Mouse (Mus musculus) olfactory bulb, adult 2 months (tissue): ENCODE measurements around the gene Ano5. TPM values are rescaled to one million over a fixed set of nuclear protein-coding genes. Genes with fewer than 3 reads are reported as not detected.

ENCODE experiments used
- H3K27ac ChIP-seq: fragments of 200-500 bp; 2 replicates; pipeline ENCODE4 v1.5.1; 2012; ENCODE audit warnings: low read depth, low read length; ENCODE audit not compliant: insufficient read depth
- H3K4me1 ChIP-seq: fragments of 200-500 bp; 2 replicates; pipeline ENCODE4 v1.6.1; 2012; ENCODE audit warnings: low read length; ENCODE audit not compliant: control insufficient read depth, insufficient read depth
- H3K4me3 ChIP-seq: fragments of 200-500 bp; 2 replicates; pipeline ENCODE4 v1.5.1; 2012; ENCODE audit warnings: mild to moderate bottlenecking, low read depth, low read length, moderate library complexity; ENCODE audit not compliant: insufficient read depth
- CTCF ChIP-seq: fragments of 200-500 bp; IDR thresholded peaks from 2 replicates; pipeline ENCODE4 v1.5.1; 2012; ENCODE audit warnings: low read depth, mild to moderate bottlenecking, low read length, moderate library complexity; ENCODE audit not compliant: insufficient read depth
- POLR2A ChIP-seq: fragments of 200-500 bp; IDR thresholded peaks from 2 replicates; pipeline ENCODE4 v1.6.1; 2012; ENCODE audit warnings: mild to moderate bottlenecking, low read depth, low read length, moderate library complexity; ENCODE audit not compliant: insufficient read depth
- WGBS: fragments of 180-500 bp; shearing (Covaris S2); methylation state at CpG from one replicate; pipeline ENCODE4 v1.1.7; 2018; 5-methylcytosine and 5-hydroxymethylcytosine counted together
- polyA plus RNA-seq: library from polyadenylated mRNA; stranded (reverse); fragments of >200 nt; gene quantifications from 2 replicates; pipeline ENCODE4 v1.2.4, GENCODE M21; 2012; ENCODE audit warnings: low replicate concordance; ENCODE audit not compliant: missing spikeins, insufficient read depth, insufficient read length

The Ano5 gene
- polyA plus RNA-seq, 1 experiment = not detected

DNA sequence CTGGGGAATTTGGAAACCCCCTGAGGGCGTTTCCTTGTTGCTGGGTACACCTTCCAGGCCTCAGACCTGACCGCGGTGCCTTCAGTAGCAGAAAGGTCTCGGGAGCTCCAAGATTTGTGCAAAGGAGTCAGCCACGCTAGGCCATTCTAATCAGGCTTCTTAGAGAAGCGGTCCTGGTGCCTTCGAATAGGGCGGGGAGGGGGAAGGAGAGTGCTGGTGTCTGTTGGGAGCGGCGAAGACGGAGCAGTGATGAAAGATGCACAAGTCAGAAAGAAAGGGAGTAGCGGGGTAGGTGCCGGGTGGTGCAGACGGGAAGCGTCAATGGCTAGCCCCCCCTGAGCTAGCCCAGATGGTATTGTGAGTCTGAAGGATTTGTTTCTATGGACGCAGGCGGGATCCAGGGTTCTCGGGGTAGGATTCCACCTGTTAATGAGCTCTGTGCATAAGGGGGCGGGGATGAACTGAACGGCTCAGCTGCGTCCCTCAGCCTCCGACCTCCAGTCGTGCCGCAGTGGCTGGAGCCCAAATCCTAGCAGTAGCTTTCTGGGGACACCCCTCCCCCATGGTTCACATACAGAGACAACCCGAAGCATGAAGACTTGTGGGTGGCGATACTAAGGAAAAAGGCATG lies 116.3 kb downstream of the Ano5 start:
- no peak for TF ChIP-seq POLR2A
- no peak for TF ChIP-seq CTCF
- Histone ChIP-seq H3K4me3 (no peak overlapping the region), H3K27ac (no peak overlapping the region), H3K4me1 (no peaks in the 10 kb centered on the region)
- 3% methylated on average over 26 of the region's 26 CpGs for WGBS

GRCm38 (mm10) chr7:51627666-51628065 lies 116.8 kb downstream of the Ano5 start:
- Histone ChIP-seq H3K4me1 (no peaks in the 10 kb centered on the region), H3K4me3 (no peak overlapping the region), H3K27ac (no peak overlapping the region)
- WGBS = 4% methylated on average over 9 of the region's 9 CpGs
- TF ChIP-seq POLR2A (no peak), CTCF (no peak)

GRCm38 (mm10) chr7:51628349-51628748 lies 117.5 kb downstream of the Ano5 start:
- no peak for TF ChIP-seq CTCF
- TF ChIP-seq POLR2A = no peak
- Histone ChIP-seq H3K4me3 (no peak overlapping the region), H3K4me1 (no peaks in the 10 kb centered on the region), H3K27ac (no peak overlapping the region)
- WGBS = 8% methylated on average over 9 of the region's 9 CpGs

DNA sequence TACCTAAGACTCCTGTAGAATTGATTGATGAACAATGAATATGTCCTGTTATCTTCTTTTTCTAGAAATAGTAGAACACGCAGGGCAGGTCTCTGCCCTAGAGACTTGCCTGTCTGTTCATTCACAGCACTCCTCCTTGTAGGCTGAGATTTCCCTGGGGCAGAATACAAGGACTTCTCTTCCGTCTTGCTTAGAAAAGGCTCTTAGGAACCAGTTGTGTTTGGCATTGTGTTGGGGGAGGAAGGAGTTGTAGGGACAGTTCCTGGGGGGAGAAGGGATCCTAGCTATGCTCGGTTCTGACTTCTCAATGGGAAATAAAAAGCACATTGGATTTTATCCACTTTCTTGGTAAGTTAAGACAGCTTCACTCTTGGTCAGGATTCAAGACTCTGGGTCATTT lies 118.4 kb downstream of the Ano5 start:
- WGBS = 9% methylated on average over 3 of the region's 3 CpGs
- Histone ChIP-seq H3K4me1 (no peaks in the 10 kb centered on the region), H3K27ac (no peak overlapping the region), H3K4me3 (no peak overlapping the region)
- no peak for TF ChIP-seq CTCF
- TF ChIP-seq POLR2A = no peak

GRCm38 (mm10) chr7:51631171-51631570 lies 120.3 kb downstream of the Ano5 start:
- Histone ChIP-seq H3K4me1 (no peaks in the 10 kb centered on the region), H3K27ac (no peak overlapping the region), H3K4me3 (no peak overlapping the region)
- TF ChIP-seq POLR2A (no peak), CTCF (no peak)
- 74% methylated on average over 3 of the region's 3 CpGs for WGBS

DNA sequence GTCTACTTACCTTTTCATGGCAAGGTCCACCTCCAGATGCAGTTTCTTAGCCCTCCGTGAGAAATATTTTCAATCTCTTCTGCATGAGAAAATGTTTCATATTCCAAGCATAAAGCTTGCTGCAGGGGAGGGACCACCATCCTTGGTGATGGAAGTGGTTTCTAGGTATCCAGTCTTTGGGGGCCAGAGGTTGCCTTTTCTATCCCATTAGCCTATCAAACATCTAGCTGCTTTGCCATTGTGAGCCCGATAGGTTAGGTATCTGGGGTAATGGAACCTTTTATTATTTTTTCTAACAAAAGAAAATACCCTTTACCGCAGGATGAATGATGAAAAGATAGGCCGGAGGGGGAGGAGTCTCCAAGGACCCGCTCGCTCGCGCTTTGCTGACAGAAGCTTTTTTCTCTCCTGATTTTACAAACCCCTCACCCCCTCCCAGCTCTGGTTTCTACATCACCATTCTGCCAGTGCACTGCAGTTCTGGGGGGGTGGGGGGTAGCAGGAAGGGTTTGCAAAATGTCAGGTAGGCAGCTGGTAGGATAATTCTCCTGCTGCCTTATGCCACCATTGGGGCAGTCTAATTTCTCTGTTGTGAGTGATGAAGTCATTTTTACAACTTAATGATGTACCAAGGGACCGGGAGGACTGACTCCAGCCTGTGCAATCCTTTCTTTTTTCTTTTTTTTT lies 121.9 kb downstream of the Ano5 start:
- TF ChIP-seq CTCF (no peak), POLR2A (no peak)
- no peak overlapping the region for H3K27ac ChIP-seq
- no peak overlapping the region for H3K4me3 ChIP-seq
- WGBS = 24% methylated on average over 9 of the region's 9 CpGs
- H3K4me1 ChIP-seq = no peaks in the 10 kb centered on the region

- H3K27ac ChIP-seq = no peak overlapping the region
- H3K4me1 ChIP-seq = no peaks in the 10 kb centered on the region
- WGBS = 10% methylated on average over 7 of the region's 7 CpGs
- TF ChIP-seq CTCF (no peak), POLR2A (no peak)
- no peak overlapping the region for H3K4me3 ChIP-seq
Measured at GRCm38 (mm10) chr7:51633230-51633844, 122.5 kb downstream of the Ano5 start.

Other genes with a start within 250 kb of the Ano5 start
- not detected in 2 replicates for gene Slc17a6, start 111.0 kb downstream of the Ano5 start, polyA plus RNA-seq